Mouse (Mus musculus): ENCODE data around the gene Fastkd5.
"Not testable (repeated sequence)": the region's sequence is repeated elsewhere in the genome, so short reads cannot be mapped to it uniquely, and the experiment has no call there.

Fastkd5 gene

DNA sequence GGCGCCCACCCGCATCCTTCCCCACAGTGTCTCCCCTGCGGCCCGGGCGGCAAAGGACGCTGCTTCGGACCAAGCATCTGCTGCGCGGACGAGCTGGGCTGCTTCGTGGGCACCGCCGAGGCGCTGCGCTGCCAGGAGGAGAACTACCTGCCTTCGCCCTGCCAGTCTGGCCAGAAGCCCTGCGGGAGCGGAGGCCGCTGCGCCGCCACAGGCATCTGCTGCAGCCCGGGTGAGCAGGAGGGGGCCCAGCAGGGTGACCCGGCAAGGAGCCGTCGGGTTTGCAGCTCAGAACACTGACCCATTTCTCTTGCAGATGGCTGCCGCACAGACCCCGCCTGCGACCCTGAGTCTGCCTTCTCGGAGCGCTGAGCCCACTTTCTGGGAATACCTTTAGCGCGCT, 53.3 kb downstream of the Fastkd5 start:
- not testable (repeated sequence) for DNase-seq

DNA sequence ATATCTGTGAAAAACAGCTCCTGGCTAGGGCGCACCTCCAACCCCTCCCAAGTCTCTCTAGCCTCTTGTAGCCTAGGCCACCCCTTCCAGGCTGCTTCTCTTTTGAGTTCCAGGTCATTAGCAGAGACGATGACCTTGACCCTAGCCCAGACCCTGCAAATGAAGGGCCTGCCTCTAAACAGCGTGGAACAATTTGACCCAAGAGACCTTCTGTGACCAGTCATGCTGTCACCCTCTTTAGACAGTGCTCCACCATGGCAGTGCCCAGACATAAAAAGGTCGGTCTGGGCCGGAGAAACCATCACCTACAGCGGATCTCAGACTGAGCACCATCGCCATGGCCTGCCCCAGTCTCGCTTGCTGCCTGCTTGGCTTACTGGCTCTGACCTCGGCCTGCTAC, 54.0 kb downstream of the Fastkd5 start, which contains the start of gene Oxt:
Gene Oxt, plus strand, starts transcription at position 301 of the 400 bp plus-strand sequence.
- DNase-seq = no peak

DNA sequence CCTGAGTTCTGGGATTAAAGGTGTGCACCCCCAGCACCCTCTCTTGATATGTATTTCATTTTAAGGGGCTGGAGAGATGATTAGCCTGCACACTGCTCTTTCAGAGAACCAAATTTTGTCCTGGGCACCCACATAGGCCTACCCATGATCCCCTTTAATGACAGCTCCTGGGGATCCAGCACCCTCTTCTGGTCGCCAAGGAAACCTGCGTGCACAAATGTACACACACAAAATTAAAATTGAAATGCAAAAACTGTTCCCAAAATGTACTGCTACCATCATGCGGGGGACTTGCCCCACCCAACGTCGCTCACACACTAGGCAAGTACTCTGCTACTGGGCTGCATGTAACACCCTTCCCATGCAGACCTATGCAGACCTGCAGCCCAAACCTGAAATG, 54.9 kb downstream of the Fastkd5 start:
- DNase-seq = no peak

GRCm38 (mm10) chr2:130569926-130570325, 59.9 kb downstream of the Fastkd5 start:
- no peak for DNase-seq

DNA sequence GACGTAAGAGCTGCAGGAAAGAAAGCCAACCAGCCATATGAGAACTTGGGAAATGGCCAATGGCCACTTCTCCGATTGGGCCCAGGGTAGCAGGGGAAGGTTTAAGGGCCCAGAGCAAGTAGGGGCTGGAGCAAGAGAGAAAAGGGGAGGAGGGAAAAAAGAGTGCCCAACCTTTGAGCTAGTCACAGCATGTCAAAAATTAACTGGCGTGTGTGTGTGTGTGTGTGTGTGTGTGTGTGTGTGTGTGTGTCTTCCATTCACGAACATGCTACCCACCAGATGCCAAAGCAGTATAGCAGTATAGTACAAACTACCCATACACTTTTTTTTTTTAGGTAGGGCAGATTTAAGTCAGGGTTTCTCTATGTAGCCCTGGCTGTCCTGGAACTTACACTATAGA, 60.9 kb downstream of the Fastkd5 start:
- DNase-seq = no peak

GRCm38 (mm10) chr2:130564983-130565382, 64.8 kb downstream of the Fastkd5 start:
- DNase-seq = no peak

GRCm38 (mm10) chr2:130564063-130564462, 65.8 kb downstream of the Fastkd5 start:
- no peak for DNase-seq

Measured in lung, adult 18-20 months (tissue).